Mouse (Mus musculus) CD4-positive, CD25-positive, alpha-beta regulatory T cell, adult 4 months (primary cell): ENCODE data around the gene Slc15a2. TPM values are rescaled to one million over a fixed set of nuclear protein-coding genes. Genes with fewer than 3 reads are reported as not detected.

ENCODE experiments used
- polyA plus RNA-seq, 2 experiments: library from polyadenylated mRNA; unstranded; fragments of 100-300 nt; shearing (Covaris generic); gene quantifications; one replicate each; pipeline ENCODE4 v1.2.1; 2017

Slc15a2 gene
- polyA plus RNA-seq, 2 experiments from 2014 or later = 17.3 to 27.1 TPM

Other genes starting within 250 kb of the Slc15a2 start
- not detected for gene Casr, start 222.8 kb downstream of the Slc15a2 start, polyA plus RNA-seq
- 10 to 100 TPM; 41.5 to 52.1 TPM for gene Cd86, start 118.9 kb downstream of the Slc15a2 start, polyA plus RNA-seq
- gene Ildr1, start 91.0 kb downstream of the Slc15a2 start, polyA plus RNA-seq = 1 to 10 TPM; 6.3 to 7.3 TPM
- gene Iqcb1, start 43.4 kb upstream of the Slc15a2 start, polyA plus RNA-seq = 10 to 100 TPM; 11.8 to 20.6 TPM
- 1 to 10 TPM in 1 of 2 experiments, under 1 TPM in 1; 0.32 to 2.1 TPM for gene Eaf2, start 90.0 kb upstream of the Slc15a2 start, polyA plus RNA-seq
- gene Golgb1, start 90.2 kb upstream of the Slc15a2 start, polyA plus RNA-seq = 10 to 100 TPM; 37.9 to 41.0 TPM
- gene Hcls1, start 150.0 kb upstream of the Slc15a2 start, polyA plus RNA-seq = 100 to 1,000 TPM; 186 to 375 TPM
- gene Fbxo40, start 205.5 kb upstream of the Slc15a2 start, polyA plus RNA-seq = under 1 TPM; 0.32 to 0.48 TPM
- 1 to 10 TPM; 1.5 to 3.0 TPM for gene Polq, start 226.8 kb upstream of the Slc15a2 start, polyA plus RNA-seq